Mouse (Mus musculus): ENCODE results near the gene Akr1c14. TPM values are rescaled to one million over a fixed set of nuclear protein-coding genes. Genes with fewer than 3 reads are reported as not detected.

Akr1c14 gene
- polyA plus RNA-seq (2015; fragmentation: Nextera tagmentation; extraction: Ambion mirVana): 1.5 and 1.6 TPM in 2 replicates

DNA sequence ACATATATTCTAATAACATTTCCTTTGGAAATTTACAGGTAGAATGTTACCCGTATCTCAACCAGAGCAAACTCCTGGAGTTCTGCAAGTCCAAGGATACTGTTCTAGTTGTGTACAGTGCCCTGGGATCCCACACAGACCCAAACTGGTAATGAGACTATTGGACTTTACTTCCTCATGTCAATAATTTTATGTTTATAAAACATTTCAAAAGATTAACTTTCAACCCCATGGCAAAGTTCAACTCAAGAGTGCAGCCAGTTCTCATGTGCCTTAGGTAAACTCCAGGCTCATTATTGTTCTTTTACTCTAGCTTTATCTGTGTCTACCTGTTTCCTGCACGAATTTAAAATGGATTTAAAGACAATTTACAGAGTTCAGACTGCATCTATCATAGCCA is at the start of gene Akr1c14:
Gene Akr1c14 (plus strand): TSS at position 293 of the 400 bp plus-strand sequence.
- no peak within 1 kb of the TSS for H3K27ac ChIP-seq
- no peaks in the 10 kb centered on the region for H3K4me1 ChIP-seq
- no peak for ATAC-seq (ENCODE audit: low FRiP score, low read depth)
- H3K9ac ChIP-seq: no peak within 1 kb of the TSS
- 58% methylated on average over 2 of the region's 2 CpGs for WGBS
- H3K4me2 ChIP-seq (replicated peaks): no peak within 1 kb of the TSS
- no peaks in the 10 kb centered on the region for H3K9me3 ChIP-seq
- no peak within 1 kb of the TSS for H3K4me3 ChIP-seq
- H3K36me3 ChIP-seq: no peaks in the 10 kb centered on the region
- H3K27me3 ChIP-seq: no peaks in the 10 kb centered on the region

DNA sequence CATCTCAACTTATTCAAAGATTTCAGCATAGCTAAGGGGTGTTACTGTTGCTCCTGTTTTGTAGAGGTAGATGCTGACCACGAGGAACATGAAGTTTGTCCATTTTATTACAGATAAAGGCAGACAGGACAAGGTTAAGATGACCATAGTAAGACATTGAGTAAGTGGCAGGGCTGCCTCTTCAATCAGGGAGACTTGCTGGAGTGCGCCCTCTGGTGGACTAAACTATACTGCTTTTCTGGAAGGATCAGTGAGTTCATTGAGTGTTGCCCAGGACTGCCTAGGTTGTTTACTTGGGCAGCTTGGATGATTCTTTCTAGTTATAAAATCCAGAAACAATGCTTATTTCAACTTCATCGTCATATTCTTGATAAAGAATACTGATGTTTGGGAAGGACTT is 47.1 kb upstream of the Akr1c14 start:
- H3K27ac ChIP-seq: no peak overlapping the region
- no peaks in the 10 kb centered on the region for H3K4me1 ChIP-seq
- no peaks in the 10 kb centered on the region for H3K9me3 ChIP-seq
- H3K9ac ChIP-seq: no peak overlapping the region
- 10% methylated on average over 3 of the region's 3 CpGs for WGBS
- no peak overlapping the region for H3K4me2 ChIP-seq (replicated peaks)
- H3K27me3 ChIP-seq: no peaks in the 10 kb centered on the region
- no peak overlapping the region for H3K4me3 ChIP-seq
- H3K36me3 ChIP-seq: no peaks in the 10 kb centered on the region
- ATAC-seq (ENCODE audit: low FRiP score, low read depth): no peak

DNA sequence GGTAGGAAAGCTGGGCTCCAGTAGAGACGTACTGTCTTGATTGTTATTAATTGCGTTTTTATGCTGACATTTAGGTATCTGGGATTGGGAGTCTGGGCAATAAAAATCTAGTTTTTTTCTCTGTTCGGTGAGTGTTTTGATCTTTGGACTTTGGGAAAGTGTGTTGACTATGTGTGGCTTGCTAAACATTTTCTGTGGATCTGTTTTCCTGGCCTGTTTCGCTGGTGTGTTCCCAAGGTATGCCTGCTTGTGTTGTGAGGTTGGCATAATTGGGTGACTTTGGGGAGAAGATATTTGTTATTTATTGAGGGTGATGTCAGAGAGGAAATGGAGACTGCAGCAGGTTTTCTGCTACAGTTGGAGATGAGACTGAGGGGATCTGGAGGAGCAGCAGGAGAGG is 38.0 kb upstream of the Akr1c14 start:
- Histone ChIP-seq H3K27ac (no peak overlapping the region), H3K4me3 (no peak overlapping the region), H3K4me1 (no peaks in the 10 kb centered on the region), H3K27me3 (no peaks in the 10 kb centered on the region), H3K9me3 (no peaks in the 10 kb centered on the region), H3K4me2 (replicated peaks) (no peak overlapping the region), H3K36me3 (no peaks in the 10 kb centered on the region), H3K9ac (no peak overlapping the region)
- WGBS: 72% methylated on average over 4 of the region's 4 CpGs
- ATAC-seq (ENCODE audit: low FRiP score, low read depth): no peak

DNA sequence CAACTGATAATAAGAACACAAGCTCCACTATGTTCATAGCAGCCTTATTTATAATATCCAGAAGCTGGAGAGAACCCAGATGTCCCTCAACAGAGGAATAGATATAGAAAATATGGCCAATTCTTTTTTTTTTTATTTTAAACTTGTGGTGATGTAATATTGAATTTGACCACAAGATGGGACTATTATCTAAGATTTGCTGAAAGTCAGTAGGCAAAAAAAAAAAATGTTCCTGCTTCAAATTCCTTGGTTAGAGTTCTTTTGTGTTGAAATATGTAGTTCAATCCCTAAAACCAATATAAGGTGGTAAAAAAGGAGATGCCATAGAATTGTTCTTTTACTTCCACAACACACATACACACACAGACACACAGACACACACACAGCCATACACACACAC is 35.0 kb upstream of the Akr1c14 start:
- H3K27ac ChIP-seq: no peak overlapping the region
- H3K36me3 ChIP-seq: no peaks in the 10 kb centered on the region
- no peak overlapping the region for H3K4me3 ChIP-seq
- ATAC-seq (ENCODE audit: low FRiP score, low read depth): no peak
- no peak overlapping the region for H3K9ac ChIP-seq
- no peaks in the 10 kb centered on the region for H3K9me3 ChIP-seq
- H3K4me1 ChIP-seq: no peaks in the 10 kb centered on the region
- H3K27me3 ChIP-seq: no peaks in the 10 kb centered on the region
- no peak overlapping the region for H3K4me2 ChIP-seq (replicated peaks)

DNA sequence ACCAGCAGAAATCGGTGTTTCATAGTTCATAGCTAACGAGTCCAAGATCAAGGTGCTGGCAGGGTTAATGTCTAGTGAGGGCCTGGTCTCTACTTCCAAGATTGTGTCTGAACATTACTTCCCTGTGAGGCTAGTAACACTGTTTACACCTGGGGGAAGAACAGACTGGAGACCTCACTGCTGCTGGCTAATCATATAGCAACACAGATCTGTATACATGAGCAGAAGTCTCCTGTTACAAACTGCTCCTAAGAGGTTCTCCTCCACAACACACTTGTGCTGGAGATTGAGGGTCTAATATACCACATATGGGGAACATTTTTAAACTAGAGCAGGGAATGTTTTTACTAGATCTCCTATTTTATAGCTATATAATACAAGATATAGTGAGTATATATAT is 18.9 kb upstream of the Akr1c14 start:
- Histone ChIP-seq H3K27ac (no peak overlapping the region), H3K9me3 (no peaks in the 10 kb centered on the region), H3K36me3 (no peaks in the 10 kb centered on the region), H3K27me3 (no peaks in the 10 kb centered on the region), H3K4me1 (peaks cover 6% of the 10 kb centered on the region; the same call in 1 of the 2 replicates), H3K4me3 (no peak overlapping the region), H3K9ac (no peak overlapping the region), H3K4me2 (replicated peaks) (no peak overlapping the region)
- 40% methylated on average over 2 of the region's 2 CpGs for WGBS
- peak; percentile 82 for ATAC-seq (ENCODE audit: low FRiP score, low read depth)

DNA sequence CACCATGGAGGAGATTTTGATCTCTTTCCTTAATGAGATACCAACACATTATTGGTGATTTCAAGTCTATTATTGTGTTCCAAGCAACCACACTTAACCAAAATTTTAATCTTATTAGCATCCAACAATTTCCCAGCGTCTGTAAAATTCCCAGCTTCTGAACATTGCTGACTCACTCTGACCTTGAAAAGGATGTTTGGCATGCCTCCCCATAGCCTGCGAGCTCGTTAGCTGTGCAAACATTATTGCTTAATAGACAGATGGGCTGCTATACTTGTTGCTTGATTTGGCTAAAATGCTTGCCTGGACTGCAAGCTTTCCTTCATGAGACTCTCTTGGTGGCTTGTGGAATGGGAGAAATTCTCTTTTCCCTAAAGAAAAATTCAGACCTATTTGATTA is 16.3 kb upstream of the Akr1c14 start:
- no peak for ATAC-seq (ENCODE audit: low FRiP score, low read depth)
- peaks cover 6% of the 10 kb centered on the region; the same call in 1 of the 2 replicates for H3K4me1 ChIP-seq
- WGBS: 53% methylated on average over 3 of the region's 3 CpGs
- H3K36me3 ChIP-seq: no peaks in the 10 kb centered on the region
- no peak overlapping the region for H3K4me2 ChIP-seq (replicated peaks)
- no peak overlapping the region for H3K27ac ChIP-seq
- no peak overlapping the region for H3K4me3 ChIP-seq
- no peaks in the 10 kb centered on the region for H3K27me3 ChIP-seq
- H3K9ac ChIP-seq: no peak overlapping the region
- no peaks in the 10 kb centered on the region for H3K9me3 ChIP-seq

DNA sequence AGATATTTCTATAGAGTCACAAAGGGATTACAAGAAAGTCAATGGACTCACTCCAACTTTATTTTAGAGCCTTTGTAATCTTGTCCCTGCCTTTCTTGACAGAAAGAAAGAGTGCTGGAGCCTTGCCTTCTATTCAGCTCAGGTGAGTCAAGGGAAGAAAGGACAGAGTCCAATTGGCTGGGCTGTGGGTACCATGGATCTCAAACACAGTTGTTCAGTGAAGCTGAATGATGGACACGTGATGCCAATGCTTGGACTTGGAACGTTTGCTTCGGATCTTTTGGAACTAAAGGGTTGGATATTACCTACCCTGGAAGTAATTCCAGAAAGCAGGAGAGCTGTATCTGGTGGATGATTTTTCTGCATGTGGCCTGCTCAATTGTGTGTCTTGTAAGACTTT is 13.8 kb upstream of the Akr1c14 start:
- Histone ChIP-seq H3K36me3 (no peaks in the 10 kb centered on the region), H3K4me1 (no peaks in the 10 kb centered on the region), H3K9me3 (no peaks in the 10 kb centered on the region), H3K9ac (no peak overlapping the region), H3K27ac (no peak overlapping the region), H3K4me2 (replicated peaks) (no peak overlapping the region), H3K4me3 (no peak overlapping the region), H3K27me3 (no peaks in the 10 kb centered on the region)
- no peak for ATAC-seq (ENCODE audit: low FRiP score, low read depth)
- WGBS: 88% methylated on average over 3 of the region's 3 CpGs

DNA sequence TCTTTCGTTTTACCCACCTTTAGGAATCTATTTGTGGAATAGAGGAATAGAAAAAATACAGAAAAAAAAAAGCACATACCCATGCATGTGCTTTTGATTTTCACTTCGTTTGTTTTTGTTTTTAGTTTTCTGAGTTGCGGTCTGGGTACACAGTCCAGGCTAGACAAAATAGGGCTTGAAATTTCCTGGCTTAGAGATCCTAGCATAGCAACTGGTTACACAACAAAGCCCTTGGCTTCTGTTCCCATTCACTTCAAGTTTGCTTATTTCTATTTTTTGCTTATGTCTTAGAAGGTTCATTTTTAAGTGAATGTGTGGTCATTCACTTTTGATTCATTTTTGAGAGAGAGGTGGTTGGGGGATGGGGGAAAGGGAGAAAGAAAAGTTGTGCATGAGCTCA is 2.7 kb upstream of the Akr1c14 start:
- Histone ChIP-seq H3K4me2 (replicated peaks) (no peak overlapping the region), H3K4me3 (no peak overlapping the region), H3K27me3 (no peaks in the 10 kb centered on the region), H3K27ac (no peak overlapping the region), H3K4me1 (no peaks in the 10 kb centered on the region), H3K9me3 (no peaks in the 10 kb centered on the region), H3K36me3 (no peaks in the 10 kb centered on the region), H3K9ac (no peak overlapping the region)
- 65% methylated on average over 3 of the region's 3 CpGs for WGBS
- no peak for ATAC-seq (ENCODE audit: low FRiP score, low read depth)

DNA sequence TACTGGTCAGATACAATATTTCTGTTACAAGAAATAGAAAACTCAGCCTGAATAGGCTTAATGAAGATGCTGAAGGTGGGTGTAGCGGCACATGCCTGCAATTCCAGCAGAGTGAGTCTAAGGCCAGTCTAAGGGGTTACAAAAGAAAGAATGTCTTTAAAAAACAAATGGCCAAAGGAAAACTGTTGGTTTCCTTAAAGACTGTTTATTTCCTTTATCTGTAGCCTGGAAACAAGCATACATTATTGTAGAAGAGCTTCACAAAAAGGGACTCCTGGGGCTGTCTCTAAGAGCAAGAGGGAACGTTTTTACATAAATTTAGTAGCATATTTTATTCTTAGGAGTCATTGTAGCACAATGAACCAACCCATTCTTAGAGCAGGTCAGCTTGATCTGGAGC is 2.0 kb upstream of the Akr1c14 start:
- no peak overlapping the region for H3K4me2 ChIP-seq (replicated peaks)
- no peaks in the 10 kb centered on the region for H3K27me3 ChIP-seq
- no peaks in the 10 kb centered on the region for H3K9me3 ChIP-seq
- H3K27ac ChIP-seq: no peak overlapping the region
- H3K4me3 ChIP-seq: no peak overlapping the region
- no peak for ATAC-seq (ENCODE audit: low FRiP score, low read depth)
- H3K4me1 ChIP-seq: no peaks in the 10 kb centered on the region
- H3K36me3 ChIP-seq: no peaks in the 10 kb centered on the region
- no peak overlapping the region for H3K9ac ChIP-seq
- WGBS: 50% methylated on average over 2 of the region's 2 CpGs

DNA sequence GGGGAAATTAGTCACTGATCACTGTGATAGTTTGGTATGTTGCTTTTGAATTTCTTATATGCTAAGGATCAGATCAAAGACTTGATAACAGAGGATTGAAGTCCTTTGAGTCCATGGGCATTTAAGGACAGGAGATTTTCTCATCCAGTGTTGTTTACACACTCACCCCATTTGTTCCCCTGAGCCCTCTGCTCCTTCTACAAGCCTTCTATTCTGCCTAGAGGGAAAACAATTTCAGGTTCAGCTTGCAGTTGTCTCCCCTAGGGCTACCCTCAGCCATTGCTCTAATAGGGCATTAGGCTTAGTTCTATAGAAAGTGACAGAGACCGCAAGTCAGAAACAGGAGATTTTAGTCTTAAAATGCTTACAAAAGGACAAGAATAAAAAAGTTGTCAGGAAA is 585 bp upstream of the Akr1c14 start:
- H3K27ac ChIP-seq: no peak overlapping the region

DNA sequence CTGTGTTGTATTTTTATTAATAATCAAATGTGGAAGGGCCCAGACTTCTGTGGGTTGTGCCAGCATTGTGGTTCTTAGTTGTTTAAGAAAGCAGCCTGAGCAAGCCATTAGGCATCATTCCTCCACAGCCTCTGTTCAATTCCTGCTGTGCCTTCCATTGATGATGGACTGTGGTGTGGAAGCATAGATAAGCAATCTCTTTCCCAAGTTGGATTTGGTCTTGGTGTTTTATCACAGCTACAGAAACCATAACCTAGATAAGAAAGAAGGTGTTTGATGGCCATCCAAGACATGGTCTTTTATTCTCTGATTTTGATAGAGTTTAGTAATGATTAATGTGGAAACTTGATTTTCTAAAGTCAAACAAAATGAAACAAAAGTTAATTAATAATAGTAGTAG is 844 bp downstream of the Akr1c14 start:
- Histone ChIP-seq H3K4me1 (no peaks in the 10 kb centered on the region), H3K9ac (no peak overlapping the region), H3K4me2 (replicated peaks) (no peak overlapping the region), H3K27ac (no peak overlapping the region), H3K4me3 (no peak overlapping the region), H3K9me3 (no peaks in the 10 kb centered on the region), H3K27me3 (no peaks in the 10 kb centered on the region), H3K36me3 (no peaks in the 10 kb centered on the region)
- ATAC-seq (ENCODE audit: low FRiP score, low read depth): no peak

More for the DNA sequence above, 585 bp upstream of the Akr1c14 start:
- no peak overlapping the region for H3K9ac ChIP-seq
- WGBS: 94% methylated on average over 1 of the region's 1 CpGs
- H3K9me3 ChIP-seq: no peaks in the 10 kb centered on the region
- H3K4me2 ChIP-seq (replicated peaks): no peak overlapping the region
- H3K36me3 ChIP-seq: no peaks in the 10 kb centered on the region
- no peak for ATAC-seq (ENCODE audit: low FRiP score, low read depth)
- H3K4me3 ChIP-seq: no peak overlapping the region
- H3K27me3 ChIP-seq: no peaks in the 10 kb centered on the region
- no peaks in the 10 kb centered on the region for H3K4me1 ChIP-seq

DNA sequence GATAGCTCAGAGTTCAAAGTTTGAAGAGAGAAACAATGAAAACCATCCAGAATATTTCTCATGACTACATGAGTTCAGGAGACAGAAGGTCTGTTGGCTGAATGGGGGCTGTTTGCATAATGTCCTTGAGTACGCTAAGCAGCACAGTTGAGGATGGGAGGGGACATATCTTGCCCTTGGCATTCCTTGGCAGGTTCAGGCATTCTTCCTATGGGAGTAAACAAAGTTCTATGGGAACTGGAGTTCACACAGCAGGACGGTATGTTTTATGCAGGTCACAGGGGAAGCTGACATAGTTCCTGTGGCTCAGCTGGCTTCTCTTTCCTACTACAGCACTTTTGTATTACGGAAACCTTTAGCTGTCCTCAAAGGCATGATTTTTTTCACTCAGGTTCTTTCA is 6.6 kb downstream of the Akr1c14 start:
- 0 out of 2 replicates have a peak, but pooled peaks cover 4% of the 10 kb centered on the region for H3K4me1 ChIP-seq
- H3K36me3 ChIP-seq: no peaks in the 10 kb centered on the region
- H3K4me2 ChIP-seq (replicated peaks): no peak overlapping the region
- H3K9ac ChIP-seq: no peak overlapping the region
- no peak overlapping the region for H3K4me3 ChIP-seq
- no peaks in the 10 kb centered on the region for H3K9me3 ChIP-seq
- H3K27ac ChIP-seq: no peak overlapping the region
- H3K27me3 ChIP-seq: no peaks in the 10 kb centered on the region
- 72% methylated on average over 3 of the region's 3 CpGs for WGBS
- no peak for ATAC-seq (ENCODE audit: low FRiP score, low read depth)

DNA sequence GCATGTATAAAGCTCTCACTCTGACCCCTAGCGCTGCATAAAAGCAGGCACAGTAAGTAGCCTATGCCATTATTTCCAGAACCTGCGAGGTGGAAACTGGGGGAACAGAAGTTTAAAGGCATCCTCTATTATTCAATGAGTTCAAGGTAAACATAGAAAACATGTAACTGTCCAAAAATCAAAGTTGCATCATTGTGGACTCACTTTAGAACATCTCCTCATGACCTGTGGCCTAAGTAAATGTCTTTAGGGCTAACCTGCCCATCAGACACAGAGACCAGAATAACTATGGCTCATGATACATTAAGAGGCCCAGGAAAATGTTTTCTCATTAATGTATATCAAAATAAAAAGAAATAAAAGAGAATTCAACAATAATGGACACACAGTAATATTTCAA is 7.4 kb downstream of the Akr1c14 start:
- H3K9me3 ChIP-seq: no peaks in the 10 kb centered on the region
- H3K27ac ChIP-seq: no peak overlapping the region
- H3K4me2 ChIP-seq (replicated peaks): no peak overlapping the region
- H3K27me3 ChIP-seq: no peaks in the 10 kb centered on the region
- no peak overlapping the region for H3K4me3 ChIP-seq
- H3K4me1 ChIP-seq: 0 out of 2 replicates have a peak, but pooled peaks cover 4% of the 10 kb centered on the region
- H3K36me3 ChIP-seq: no peaks in the 10 kb centered on the region
- WGBS: 90% methylated on average over 2 of the region's 2 CpGs
- no peak for ATAC-seq (ENCODE audit: low FRiP score, low read depth)
- no peak overlapping the region for H3K9ac ChIP-seq

All from limb, embryonic 13.5 days (tissue).